Mouse (Mus musculus) kidney, adult 2 months (tissue): ENCODE results near the gene Arhgef1.

Source experiments
- CTCF ChIP-seq: fragments of 200-500 bp; conservative IDR thresholded peaks from 2 replicates; pipeline ENCODE4 v1.5.1; 2011; ENCODE audit warnings: low read depth, mild to moderate bottlenecking, control low read depth, low read length, moderate library complexity, mixed read lengths; ENCODE audit not compliant: insufficient read depth, insufficient read length
- POLR2A ChIP-seq: fragments of 200-500 bp; IDR thresholded peaks from one replicate; pipeline ENCODE4 v1.6.1; 2011; ENCODE audit warnings: low read depth, low read length, control low read depth

DNA sequence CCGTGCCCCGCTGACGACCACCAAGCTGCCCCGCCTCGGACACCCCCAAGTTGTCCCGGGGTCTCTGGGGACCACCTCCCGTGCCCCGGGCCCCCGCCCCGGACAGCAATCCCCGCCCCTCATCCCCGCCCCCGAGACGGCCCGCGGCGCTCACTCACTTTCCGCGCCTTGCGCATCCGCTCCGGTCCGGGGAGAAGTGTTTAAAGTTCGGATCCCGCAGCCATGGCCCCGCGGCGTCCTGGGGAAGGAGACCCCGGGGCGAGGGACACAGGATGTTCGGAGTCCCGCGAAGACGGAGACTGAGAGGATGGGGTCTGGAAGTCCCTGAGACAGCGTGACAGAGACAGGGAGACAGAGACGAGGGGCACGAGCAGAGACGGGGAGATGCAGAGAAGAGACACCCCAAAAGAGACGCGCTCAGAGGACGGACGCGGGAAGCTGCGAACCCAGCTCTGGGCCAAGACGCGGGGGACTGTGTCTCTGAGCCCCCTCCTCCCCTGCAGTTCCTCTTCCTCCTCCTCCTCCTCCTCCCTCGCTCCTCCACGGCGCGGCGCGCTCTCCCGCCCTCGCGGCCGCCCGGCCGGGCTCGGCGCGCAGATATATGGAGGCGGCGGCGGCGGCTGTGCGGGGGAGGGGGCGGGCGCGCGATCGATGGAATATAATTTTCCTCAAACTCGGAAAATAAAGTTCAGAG is 41.7 kb downstream of the Arhgef1 start, which contains the start of gene Gm4881:
- TF ChIP-seq CTCF (no peak), POLR2A (no peak)
